Mouse (Mus musculus) mesoderm, embryonic 11.5 days (tissue): ENCODE results near the gene Spg7.
"Not testable (repeated sequence)": the region's sequence is repeated elsewhere in the genome, so short reads cannot be mapped to it uniquely, and the experiment has no call there.

Source experiments
- DNase-seq: peaks from one replicate; pipeline ENCODE4 v3.0.0-alpha.2; 2012; ENCODE audit warnings: low read depth, low spot score

The Spg7 gene

GRCm38 (mm10) chr8:123062721-123063120 is at the start of gene Spg7:
Gene Spg7 (plus strand): TSS chr8:123062942.
- no peak for DNase-seq

DNA sequence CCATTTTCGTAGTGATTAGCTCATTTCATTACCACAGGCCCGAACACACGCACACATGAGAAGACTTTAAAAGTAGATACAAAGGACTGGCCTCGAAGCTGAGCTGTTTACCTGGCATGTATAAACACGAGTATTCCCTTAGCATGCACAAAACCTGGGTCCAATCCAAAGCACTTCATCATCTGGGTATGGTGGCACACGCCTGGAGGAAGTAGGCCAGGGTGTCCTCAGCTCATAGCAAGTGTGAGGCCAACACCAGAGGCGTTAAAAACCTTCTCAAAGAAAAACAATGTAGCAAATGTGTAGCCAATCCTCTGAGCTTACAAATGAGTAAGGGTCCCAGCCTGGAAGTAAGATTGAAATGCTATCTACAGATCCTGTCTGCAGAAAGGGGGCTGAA is 48.3 kb upstream of the Spg7 start:
- no peak for DNase-seq

- no peak for DNase-seq
Measured at GRCm38 (mm10) chr8:123015074-123015473, 47.7 kb upstream of the Spg7 start.

DNA sequence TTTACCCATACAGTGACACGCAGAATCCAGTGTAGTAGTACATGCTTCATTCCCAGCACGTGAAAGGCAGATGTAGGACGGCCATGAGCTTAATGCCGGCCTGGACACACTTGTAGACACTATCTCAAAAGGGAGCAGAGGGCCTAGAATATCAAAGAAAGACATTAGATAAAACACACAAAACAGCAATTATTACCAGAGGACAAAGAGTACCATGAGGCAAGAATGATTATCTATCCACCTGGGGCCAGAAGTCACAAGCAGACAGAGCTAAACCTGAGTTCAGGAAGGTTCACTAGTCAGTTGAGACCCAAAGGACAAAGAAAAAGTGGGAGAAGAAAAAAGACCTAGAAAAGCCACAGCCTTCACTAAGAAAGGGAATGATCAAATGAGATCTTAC is 45.6 kb upstream of the Spg7 start:
- no peak for DNase-seq

DNA sequence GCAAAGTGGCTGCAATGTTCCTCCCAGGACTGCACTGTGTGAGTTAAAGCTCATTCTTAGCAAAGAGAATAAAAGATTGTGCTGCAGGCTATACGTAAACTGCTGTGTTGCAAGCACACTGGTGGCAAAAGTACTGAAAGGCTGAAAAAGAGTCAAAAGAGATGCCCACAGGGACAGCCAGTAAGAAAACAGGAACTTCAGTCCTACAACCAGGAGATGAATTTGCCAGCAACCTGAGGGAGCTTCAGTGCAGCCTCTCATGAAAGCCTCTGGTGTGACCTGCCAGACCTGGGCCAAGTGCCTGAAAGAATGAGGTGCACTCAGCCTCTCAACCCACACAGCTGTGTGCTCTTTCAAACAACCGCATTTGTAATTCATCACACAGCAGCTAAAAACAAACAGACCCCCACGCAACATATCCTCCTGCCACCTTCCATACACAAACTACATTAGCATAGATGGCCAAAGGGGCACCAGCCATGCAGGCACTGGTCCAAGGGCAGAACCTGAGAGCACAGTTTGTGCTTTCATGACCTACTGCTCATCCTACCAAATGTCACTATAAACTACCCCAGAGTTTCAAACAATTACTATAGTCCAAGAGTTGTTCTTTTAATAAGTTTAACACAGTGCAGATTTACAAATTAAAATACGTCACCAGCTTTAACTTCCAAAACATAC is 44.1 kb upstream of the Spg7 start:
- no peak for DNase-seq

DNA sequence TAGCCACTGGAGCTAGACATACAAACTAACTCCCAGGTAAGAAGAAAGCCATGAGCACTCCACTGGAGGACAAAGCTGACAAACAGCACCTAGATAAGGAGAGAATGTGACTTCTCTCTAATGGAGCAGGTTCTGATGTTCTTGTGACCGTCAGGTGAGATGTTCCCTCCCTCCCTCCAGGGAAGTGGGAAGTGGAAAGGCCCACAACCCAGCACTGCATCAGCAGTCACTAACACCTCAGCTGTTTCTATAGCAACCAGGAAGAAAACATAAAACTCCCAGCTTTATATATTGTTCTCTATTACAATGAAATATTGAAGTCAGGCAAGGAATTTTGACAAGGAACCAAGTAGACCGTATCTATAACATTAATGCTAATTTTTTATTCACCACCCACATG is 42.7 kb upstream of the Spg7 start:
- no peak for DNase-seq

GRCm38 (mm10) chr8:123020859-123021258 is 41.9 kb upstream of the Spg7 start:
- no peak for DNase-seq

DNA sequence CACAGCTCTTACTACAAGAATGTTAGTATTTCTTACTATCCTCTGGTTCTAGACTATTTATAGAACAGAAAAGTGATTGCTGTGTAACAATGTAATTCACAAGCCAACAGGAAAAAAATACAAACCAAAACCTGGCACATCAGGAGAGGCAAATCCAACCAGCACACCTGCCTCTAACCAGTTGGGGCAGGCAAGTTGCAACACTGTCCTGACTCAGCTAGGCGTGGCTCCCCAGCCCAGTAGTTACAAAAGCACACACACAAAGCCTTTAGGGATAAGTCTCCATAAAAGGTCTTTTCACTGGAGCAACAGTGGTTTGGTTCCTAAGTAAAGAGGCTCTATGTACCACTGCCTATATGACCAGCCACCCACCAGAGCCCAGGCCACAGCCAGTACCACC is 41.5 kb upstream of the Spg7 start:
- no peak for DNase-seq

DNA sequence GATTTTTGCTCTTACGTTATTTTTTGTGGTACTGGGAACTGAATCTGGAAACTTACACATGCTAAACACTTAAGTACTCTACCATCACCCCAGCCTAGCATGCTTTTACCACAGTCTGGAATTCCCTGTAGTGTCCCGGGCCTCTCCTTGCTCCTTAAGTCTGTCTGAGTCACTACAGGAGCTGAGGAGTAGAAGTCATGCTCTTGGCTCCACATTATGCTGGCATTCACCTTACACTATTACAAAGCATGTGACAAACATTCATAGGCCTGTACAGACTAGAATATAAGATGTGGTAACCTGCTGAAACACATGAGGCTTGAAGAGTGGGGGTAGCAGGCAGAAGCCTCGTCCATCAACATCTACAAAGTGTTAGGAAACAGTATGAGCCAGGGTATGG is 40.0 kb upstream of the Spg7 start:
- no peak for DNase-seq

DNA sequence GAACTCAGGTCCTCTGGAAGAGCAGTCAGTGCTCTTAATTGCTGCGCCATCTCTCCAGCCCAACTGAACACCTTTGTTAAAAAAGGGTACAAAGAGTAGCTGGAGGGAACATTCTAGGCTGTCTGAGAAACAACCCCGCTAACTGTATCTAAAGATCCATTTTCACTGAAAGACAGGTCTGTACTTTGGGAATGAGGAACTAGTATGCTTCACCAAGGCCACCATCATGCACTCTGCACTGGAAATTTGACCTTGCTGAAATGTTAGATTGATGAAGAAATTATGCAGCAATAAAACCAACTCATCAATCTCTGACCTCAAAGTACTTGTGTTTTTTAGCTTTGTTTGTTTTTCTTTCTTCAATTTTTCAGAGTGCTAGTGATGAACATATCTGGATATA is 38.5 kb upstream of the Spg7 start:
- no peak for DNase-seq

DNA sequence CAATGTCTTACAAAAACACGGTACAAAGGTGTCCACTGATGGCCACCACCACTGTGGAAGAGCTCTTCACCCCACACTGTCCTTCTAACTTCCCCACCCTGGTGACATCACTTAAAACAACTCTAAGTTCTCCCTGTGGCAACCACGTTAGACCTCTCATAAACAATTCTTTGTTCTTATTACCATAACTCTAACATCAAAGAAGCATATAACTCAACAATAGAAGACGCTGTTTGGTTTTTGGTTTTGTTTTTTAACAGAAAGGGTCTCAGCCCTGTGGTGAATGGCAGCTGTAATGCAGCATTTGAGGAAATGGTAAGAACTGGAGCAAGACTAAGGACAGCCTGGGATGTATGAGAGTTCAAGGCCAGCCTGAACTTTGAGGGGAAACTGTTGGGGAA is 36.8 kb upstream of the Spg7 start:
- no peak for DNase-seq

DNA sequence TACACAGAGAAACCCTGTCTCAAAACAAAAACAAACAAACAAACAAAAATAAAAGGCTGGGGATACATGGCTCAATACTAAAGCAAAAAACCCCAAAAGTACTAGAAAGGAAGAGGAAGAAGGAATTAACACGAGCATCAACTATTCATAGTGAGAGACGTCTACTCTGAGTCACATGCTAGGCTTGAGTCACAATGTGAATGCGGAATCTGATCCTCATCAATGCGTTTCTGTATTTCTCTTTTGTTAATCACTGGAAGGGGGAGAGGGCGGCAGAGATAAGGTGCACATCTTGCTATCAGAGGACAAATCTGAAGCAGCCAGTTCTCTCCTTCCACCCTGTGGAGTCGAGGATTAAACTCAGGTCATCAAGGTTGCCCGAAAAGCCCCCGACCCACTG is 35.0 kb upstream of the Spg7 start:
- DNase-seq: no peak

GRCm38 (mm10) chr8:123030091-123030490 is 32.7 kb upstream of the Spg7 start:
- not testable (repeated sequence) for DNase-seq

DNA sequence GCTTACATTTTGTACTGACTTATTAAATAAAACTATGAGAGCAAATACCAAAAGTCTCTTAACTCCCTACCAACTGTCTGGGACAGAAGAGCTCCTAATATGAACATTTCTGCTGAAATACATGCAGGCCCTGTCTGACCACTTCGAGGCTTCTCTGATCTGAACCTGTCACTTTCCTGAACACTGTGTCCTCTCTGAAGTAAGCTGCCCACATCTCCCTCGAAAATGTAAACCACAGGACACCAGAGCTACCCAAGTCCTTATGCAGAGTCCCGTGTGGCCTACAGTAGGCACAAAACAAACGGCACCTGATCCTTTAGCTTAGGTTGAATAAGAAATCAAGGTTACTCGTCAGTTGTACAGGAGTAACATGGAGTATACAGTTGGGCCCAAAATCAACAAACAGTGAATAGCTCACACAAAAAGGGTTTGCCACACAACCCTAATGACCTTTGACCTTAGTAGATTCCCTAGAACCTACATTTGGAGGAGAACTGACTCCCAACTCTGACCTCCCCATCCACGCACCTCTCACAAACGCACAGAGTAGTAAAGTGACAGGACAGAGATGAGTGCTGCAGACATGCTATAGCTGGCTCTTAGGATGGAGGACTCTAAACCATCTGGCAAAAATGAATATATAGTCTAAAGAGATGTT is 31.3 kb upstream of the Spg7 start:
- DNase-seq: no peak

DNA sequence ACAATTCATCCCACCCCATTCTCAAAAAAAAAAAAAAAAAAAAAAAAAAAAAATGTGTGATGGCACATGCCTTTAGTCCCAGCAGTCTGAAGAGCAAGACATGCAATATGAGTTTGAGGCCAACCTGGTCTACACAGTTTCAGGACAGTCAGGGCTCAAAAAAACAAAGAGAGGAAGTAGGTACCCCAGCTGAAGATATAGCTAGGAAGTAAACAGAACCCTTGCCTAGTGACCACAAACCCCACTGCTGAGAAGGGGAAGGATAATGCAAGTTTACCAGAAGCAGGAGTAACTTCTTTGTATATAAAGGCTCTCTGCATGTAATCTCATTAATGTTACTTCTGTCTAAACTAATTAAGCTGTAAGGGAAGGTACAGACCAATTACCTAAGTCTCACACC is 30.0 kb upstream of the Spg7 start:
- no peak for DNase-seq

- no peak for DNase-seq
Measured at GRCm38 (mm10) chr8:123033431-123033830, 29.3 kb upstream of the Spg7 start.

DNA sequence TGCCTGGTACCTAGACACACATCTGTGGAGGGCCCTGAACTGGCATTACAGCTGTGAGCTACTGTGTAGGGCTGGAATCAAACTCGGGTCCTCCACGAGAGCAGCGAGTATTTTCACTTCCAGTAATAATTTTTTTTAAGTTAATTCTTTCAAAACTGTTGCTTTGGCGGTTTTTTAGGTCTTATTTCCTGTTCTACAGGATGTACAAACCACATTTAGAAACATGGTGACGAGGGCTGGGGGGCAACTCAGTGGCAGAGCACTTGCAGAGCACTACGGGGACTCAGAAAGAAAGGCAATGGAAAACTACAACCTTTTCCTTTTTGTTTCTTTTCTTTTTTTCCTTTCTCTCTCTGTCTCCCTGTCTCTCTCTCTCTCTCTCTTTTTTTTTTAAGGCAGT is 28.6 kb upstream of the Spg7 start:
- DNase-seq: no peak

- DNase-seq: no peak
Measured at GRCm38 (mm10) chr8:123036956-123037355, 25.8 kb upstream of the Spg7 start.

- DNase-seq: no peak
Measured at GRCm38 (mm10) chr8:123037487-123037886, 25.3 kb upstream of the Spg7 start.

GRCm38 (mm10) chr8:123038351-123038750 is 24.4 kb upstream of the Spg7 start:
- no peak for DNase-seq

- peak; percentile 18 for DNase-seq
Measured at GRCm38 (mm10) chr8:123039376-123040109, 23.2 kb upstream of the Spg7 start.

DNA sequence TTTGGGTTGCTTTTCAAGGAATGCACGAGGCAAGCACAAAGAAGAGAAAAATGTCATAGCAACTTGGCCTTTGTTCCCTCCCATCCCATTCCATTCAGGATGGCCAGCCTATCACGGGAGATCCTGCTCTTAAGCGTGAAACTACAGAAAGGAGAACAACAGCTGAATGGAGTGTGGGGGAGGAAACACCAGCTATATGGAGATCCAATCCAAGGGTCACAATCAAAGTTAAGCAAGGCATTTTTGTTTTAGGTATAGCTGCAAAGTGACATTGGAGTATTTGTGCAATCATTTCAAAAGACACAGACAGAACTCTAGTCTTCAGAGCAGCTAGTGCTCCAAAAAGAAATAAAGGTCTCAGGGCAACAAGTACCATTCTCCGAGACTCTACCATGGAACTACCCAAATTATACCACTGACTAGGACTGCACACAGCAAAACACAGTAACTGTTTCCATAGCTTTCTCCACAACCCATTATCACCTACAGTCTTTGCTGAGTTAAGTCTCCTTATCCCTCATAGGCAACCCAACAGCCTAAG is 22.6 kb upstream of the Spg7 start:
- DNase-seq: peak; percentile 74
